Mouse (Mus musculus) cerebellum, adult 2 months (tissue): Measurements from ENCODE around the gene Trarg1. TPM values are rescaled to one million over a fixed set of nuclear protein-coding genes. Genes with fewer than 3 reads are reported as not detected.
A peak's percentile ranks its signal among the peaks of the same experiment; 100 is the strongest.

Source experiments
- DNase-seq, 2 experiments: peaks; one replicate each; pipeline ENCODE4 v3.0.0; 2021
- H3K27ac ChIP-seq: fragments of 200-500 bp; 2 replicates; pipeline ENCODE4 v1.5.1; 2012; ENCODE audit warnings: low read length, control low read depth, inconsistent platforms; ENCODE audit not compliant: insufficient read depth
- H3K27me3 ChIP-seq: fragments of 200-500 bp; 2 replicates; pipeline ENCODE4 v1.6.1; 2012; ENCODE audit warnings: inconsistent platforms, mild to moderate bottlenecking, low read length, moderate library complexity; ENCODE audit not compliant: control insufficient read depth, insufficient read depth
- H3K4me1 ChIP-seq: fragments of 200-500 bp; 2 replicates; pipeline ENCODE4 v1.6.1; 2011; ENCODE audit warnings: low read length; ENCODE audit not compliant: control insufficient read depth, insufficient read depth
- H3K4me3 ChIP-seq: fragments of 200-500 bp; replicated peaks from 2 replicates; pipeline ENCODE3; 2011; ENCODE audit warnings: mild to moderate bottlenecking, low read depth, low read length, control low read depth; ENCODE audit not compliant: insufficient read depth
- CTCF ChIP-seq: fragments of 200-500 bp; IDR thresholded peaks from 2 replicates; pipeline ENCODE4 v1.5.1; 2011; ENCODE audit warnings: low read depth, mild to moderate bottlenecking, control low read depth, low read length, moderate library complexity, borderline replicate concordance; ENCODE audit not compliant: insufficient read depth
- POLR2A ChIP-seq: fragments of 200-500 bp; IDR thresholded peaks from 2 replicates; pipeline ENCODE4 v1.6.1; 2011; ENCODE audit warnings: low read length, control low read depth, borderline replicate concordance; ENCODE audit not compliant: insufficient read depth
- WGBS: fragments of 180-500 bp; shearing (Covaris S2); methylation state at CpG from one replicate; pipeline ENCODE4 v1.1.7; 2018; 5-methylcytosine and 5-hydroxymethylcytosine counted together
- polyA plus RNA-seq: library from polyadenylated mRNA; depleted of rRNA; stranded (reverse); fragments of >200 nt; gene quantifications from 2 replicates; pipeline ENCODE4 v1.2.3, GENCODE M21; 2012

Trarg1 gene
- polyA plus RNA-seq, 1 experiment: 0.21 TPM

DNA sequence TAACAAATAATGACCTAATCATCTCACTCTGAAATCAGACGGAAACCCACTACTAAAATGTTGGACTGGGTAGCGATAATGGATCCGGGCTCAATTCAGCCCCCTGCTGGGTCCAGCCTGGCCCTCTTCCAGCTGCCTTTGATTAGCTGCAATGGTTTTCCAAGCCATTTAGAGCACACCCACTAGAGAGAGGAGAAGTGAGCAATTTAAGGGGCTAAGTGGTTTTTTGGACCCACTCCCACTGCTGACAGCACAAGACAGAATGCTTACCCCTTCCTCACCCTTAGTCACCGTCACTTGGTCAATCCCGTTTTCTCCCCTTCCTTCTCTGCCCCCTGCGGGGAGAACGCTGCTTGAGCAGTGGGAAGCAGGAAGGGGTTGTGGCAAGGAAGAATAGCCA is 32.5 kb upstream of the Trarg1 start:
- peak overlapping the region; percentile 12 for H3K4me3 ChIP-seq
- WGBS: 11% methylated on average over 7 of the region's 7 CpGs
- H3K27ac ChIP-seq: no peak overlapping the region

DNA sequence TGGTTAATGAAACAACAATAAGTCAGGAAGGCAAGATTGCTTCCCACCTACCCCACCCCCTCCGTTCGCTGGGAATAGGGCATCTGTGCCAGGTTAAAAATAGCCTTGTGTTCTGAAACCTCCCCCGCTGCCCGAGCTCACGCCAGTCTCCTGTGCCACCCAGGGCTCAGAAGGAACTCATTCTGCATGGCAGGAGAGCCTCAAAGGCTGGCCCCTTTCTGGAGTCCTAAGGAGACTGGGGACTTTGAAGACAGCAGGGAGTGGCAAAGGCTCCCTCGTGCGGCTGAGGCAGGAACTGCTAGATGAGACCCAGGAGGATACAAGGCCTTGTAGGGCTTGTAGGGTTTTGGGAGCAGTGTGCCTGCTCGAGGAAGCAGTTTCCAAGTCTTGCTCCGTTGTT is 32.1 kb upstream of the Trarg1 start:
- H3K27ac ChIP-seq: no peak overlapping the region
- H3K4me1 ChIP-seq: peaks cover 5% of the 10 kb centered on the region
- TF ChIP-seq CTCF: peak; percentile 80
- no peak for TF ChIP-seq POLR2A
- WGBS: 6% methylated on average over 9 of the region's 9 CpGs
- H3K4me3 ChIP-seq: peak overlapping the region; percentile 12
- H3K27me3 ChIP-seq: no peaks in the 10 kb centered on the region; the same call in 1 of the 2 replicates
- peak; percentile 67 to 78 for DNase-seq

More for the DNA sequence above, 32.5 kb upstream of the Trarg1 start:
- Histone ChIP-seq H3K27me3 (no peaks in the 10 kb centered on the region; the same call in 1 of the 2 replicates), H3K4me1 (peaks cover 5% of the 10 kb centered on the region)
- 0 out of 2 replicates have a peak, but pooled peaks have one; percentile 3 for TF ChIP-seq CTCF
- no peak for TF ChIP-seq POLR2A
- peak; percentile 32 to 39 for DNase-seq

DNA sequence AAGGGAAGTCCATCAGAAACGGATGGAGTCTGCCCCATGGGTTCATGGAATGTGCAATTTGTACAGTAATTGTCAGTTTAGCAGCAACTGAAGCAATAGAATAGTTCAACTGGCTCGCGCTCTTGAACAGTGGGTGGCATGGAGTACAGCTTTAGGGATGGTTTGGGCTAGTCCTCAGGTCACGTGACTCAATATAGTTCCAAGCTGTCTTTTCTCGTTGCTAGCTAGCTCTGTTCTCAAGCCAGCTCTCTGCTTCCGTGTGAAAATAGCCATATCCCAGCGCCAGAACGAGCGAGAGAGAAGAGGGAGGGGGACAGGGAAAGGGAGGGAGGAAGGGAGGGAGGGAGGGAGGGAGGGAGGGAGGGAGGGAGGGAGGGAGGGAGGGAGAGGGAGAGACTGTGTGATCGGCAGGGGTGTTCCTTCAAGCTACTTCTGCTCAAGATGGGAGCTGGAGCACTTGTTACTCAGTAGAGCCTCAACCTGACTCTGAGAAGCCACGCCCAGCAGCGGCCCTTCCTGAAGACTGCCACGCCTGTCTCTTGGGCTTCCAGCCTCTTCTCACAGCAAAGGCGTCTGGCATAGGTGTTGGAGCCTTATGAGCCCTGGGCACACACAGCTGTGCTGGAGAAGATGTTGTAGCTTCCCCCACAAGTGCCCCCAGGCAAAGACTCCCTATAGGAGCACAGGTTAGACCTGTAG is 28.6 kb upstream of the Trarg1 start:
- no peak for DNase-seq
- no peak overlapping the region for H3K4me3 ChIP-seq
- no peak overlapping the region for H3K27ac ChIP-seq
- TF ChIP-seq POLR2A (no peak), CTCF (no peak)
- WGBS: 40% methylated on average over 13 of the region's 14 CpGs
- peaks cover 5% of the 10 kb centered on the region for H3K4me1 ChIP-seq
- H3K27me3 ChIP-seq: no peaks in the 10 kb centered on the region

DNA sequence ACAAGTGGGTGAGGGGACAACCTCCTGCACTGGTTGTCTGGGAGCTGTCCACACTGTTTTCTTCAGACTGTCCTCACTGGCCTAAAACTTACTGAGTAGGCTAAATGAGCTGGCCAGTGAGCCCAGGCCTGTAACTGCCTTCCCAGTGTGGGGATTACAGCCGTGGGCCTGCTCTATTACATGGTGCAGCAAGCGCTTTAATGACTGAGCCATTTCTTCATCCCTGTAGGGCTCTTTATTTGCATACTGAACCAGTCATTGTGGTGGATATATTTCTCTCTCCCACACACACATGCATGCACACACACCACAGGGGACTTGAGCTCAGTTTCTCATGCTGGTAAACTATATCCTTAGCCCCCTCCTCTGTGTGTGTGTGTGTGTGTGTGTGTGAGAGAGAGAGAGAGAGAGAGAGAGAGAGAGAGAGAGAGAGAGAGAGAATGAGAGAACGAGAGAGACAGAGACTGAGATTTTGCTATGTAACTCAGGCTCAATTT is 26.7 kb upstream of the Trarg1 start:
- Histone ChIP-seq H3K27me3 (no peaks in the 10 kb centered on the region), H3K4me1 (no peaks in the 10 kb centered on the region), H3K4me3 (no peak overlapping the region), H3K27ac (no peak overlapping the region)
- 70% methylated on average over 3 of the region's 3 CpGs for WGBS
- TF ChIP-seq CTCF (no peak), POLR2A (no peak)
- DNase-seq: no peak

- 6% methylated on average over 10 of the region's 10 CpGs for WGBS
- TF ChIP-seq CTCF: peak; percentile 17; the same call in 1 of the 2 replicates
- TF ChIP-seq POLR2A: no peak
- no peak overlapping the region for H3K27ac ChIP-seq
- peaks cover 7% of the 10 kb centered on the region for H3K4me1 ChIP-seq
- H3K27me3 ChIP-seq: no peaks in the 10 kb centered on the region
- H3K4me3 ChIP-seq: no peak overlapping the region
- peak; percentile 43 for DNase-seq
Observed at GRCm38 (mm10) chr11:76655106-76655505, 24.5 kb upstream of the Trarg1 start.

- DNase-seq: no peak
Observed at GRCm38 (mm10) chr11:76657450-76657970, 22.1 kb upstream of the Trarg1 start.

GRCm38 (mm10) chr11:76659138-76659930 is 20.3 kb upstream of the Trarg1 start:
- WGBS: 61% methylated on average over 14 of the region's 14 CpGs
- TF ChIP-seq CTCF (no peak), POLR2A (no peak)
- Histone ChIP-seq H3K4me3 (no peak overlapping the region), H3K4me1 (peaks cover 7% of the 10 kb centered on the region), H3K27me3 (no peaks in the 10 kb centered on the region), H3K27ac (0 out of 2 replicates have a peak overlapping the region, but pooled peaks have one; percentile 22)
- peak; percentile 60 to 77 for DNase-seq

More at GRCm38 (mm10) chr11:76657450-76657970, 22.1 kb upstream of the Trarg1 start:
- Histone ChIP-seq H3K27me3 (no peaks in the 10 kb centered on the region), H3K4me1 (peaks cover 7% of the 10 kb centered on the region), H3K4me3 (no peak overlapping the region), H3K27ac (no peak overlapping the region)
- TF ChIP-seq CTCF: no peak
- WGBS: 76% methylated on average over 4 of the region's 4 CpGs
